Mouse (Mus musculus): Measurements from ENCODE around the gene Rassf7.

Gene Rassf7

GRCm38 (mm10) chr7:141196619-141197282, 18.9 kb upstream of the Rassf7 start:
- no peak for DNase-seq (ENCODE audit: low read depth, low spot score)

DNA sequence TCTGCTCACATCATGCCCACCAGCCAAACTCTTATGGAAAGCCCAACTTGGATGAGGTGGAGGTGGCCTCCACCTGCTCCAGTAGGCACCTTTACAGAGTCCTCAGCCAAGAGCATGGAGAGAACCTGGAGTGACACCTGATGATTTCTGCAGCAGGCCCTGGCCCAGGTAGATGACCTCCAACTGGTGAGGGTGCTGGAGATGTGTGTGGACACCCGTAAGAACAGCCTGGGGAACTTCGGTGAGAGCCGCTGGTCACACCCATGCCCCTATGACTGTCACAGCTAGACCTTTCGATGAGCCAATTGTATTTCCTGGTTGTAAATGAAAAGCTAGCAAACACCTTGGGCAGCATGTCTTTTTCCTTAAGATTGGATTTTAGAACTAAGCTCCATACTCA, 17.5 kb upstream of the Rassf7 start:
- DNase-seq (ENCODE audit: low read depth, low spot score): no peak

- no peak for DNase-seq (ENCODE audit: low read depth, low spot score)
Observed at GRCm38 (mm10) chr7:141204546-141204945, 11.1 kb upstream of the Rassf7 start.

DNA sequence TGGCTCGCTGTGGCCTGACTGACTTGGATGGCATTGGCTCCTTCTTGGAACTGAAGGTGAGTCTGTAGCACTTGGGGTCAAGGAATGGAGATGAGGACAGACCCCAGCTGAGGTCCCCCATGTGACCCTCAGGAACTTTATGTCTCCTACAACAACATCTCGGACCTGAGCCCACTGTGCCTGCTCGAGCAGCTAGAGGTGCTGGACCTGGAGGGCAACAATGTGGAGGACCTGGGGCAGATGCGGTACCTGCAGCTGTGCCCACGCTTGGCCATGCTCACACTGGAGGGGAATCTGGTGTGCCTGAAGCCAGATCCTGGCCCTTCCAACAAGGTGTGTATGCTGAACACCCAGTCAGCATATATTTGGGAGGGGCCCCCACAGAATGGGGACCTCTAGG, 10.2 kb upstream of the Rassf7 start:
- no peak for DNase-seq (ENCODE audit: low read depth, low spot score)

- no peak for DNase-seq (ENCODE audit: low read depth, low spot score)
Observed at GRCm38 (mm10) chr7:141206182-141206937, 9.3 kb upstream of the Rassf7 start.

- DNase-seq (ENCODE audit: low read depth, low spot score): no peak
Observed at GRCm38 (mm10) chr7:141209526-141209925, 6.1 kb upstream of the Rassf7 start.

- no peak for DNase-seq (ENCODE audit: low read depth, low spot score)
Observed at GRCm38 (mm10) chr7:141210137-141210536, 5.5 kb upstream of the Rassf7 start.

GRCm38 (mm10) chr7:141210606-141211131, 5.0 kb upstream of the Rassf7 start:
- no peak for DNase-seq (ENCODE audit: low read depth, low spot score)

- no peak for DNase-seq (ENCODE audit: low read depth, low spot score)
Observed at GRCm38 (mm10) chr7:141213133-141213532, 2.5 kb upstream of the Rassf7 start.

DNA sequence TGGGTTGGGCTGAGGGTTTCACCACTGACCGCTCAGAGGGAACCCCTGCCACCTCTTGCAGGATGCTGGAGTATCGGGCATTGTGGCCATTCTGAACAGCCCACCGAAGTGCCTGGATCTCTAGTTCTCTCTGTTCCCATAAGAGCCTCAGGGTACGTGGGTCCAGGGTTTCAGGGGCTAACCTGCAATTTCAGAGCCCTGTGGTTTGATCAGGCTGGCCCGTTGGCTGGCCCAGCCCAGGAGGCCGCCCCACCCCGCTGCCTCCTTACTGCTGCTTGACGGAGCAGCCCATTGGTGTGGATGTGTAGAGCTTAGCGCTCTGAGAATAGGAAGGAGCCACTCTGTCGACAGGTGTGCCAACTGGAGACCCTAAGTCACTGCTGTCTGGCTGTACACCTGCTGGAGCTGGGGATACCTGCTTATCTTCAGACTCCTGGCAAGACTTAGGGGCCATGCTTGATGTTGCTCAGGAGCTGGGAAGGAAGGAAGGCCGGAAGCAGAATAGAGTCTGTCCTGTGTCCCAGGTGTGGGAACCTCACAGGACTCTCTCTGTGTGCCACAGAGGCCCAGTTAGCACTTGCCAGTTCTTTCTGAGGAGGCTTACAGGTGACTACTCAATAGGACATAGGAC, 1.9 kb upstream of the Rassf7 start, which contains the start of gene Lmntd2:
TSS of gene Lmntd2 (minus strand) at position 476 of the 631 bp plus-strand sequence.
- no peak for DNase-seq (ENCODE audit: low read depth, low spot score)

DNA sequence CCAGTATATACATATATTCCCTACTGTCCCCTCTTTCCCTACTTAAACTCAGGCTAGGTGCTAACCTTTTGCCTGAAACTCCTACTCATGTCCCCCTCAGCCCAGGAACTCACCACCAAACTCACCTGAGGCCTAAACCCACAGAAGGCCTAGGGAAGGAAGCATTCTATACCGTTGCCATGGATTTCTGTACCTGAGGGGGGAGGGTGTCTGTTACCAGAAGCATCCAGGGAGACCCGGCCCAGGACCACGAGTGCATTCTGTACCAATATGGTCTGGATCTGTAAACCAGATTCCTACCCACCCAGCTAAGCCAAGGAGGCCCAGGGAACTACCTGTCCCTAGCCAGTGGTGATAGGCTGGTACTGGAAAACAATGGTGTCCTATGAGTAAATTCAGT, 1.4 kb upstream of the Rassf7 start:
- DNase-seq (ENCODE audit: low read depth, low spot score): no peak

DNA sequence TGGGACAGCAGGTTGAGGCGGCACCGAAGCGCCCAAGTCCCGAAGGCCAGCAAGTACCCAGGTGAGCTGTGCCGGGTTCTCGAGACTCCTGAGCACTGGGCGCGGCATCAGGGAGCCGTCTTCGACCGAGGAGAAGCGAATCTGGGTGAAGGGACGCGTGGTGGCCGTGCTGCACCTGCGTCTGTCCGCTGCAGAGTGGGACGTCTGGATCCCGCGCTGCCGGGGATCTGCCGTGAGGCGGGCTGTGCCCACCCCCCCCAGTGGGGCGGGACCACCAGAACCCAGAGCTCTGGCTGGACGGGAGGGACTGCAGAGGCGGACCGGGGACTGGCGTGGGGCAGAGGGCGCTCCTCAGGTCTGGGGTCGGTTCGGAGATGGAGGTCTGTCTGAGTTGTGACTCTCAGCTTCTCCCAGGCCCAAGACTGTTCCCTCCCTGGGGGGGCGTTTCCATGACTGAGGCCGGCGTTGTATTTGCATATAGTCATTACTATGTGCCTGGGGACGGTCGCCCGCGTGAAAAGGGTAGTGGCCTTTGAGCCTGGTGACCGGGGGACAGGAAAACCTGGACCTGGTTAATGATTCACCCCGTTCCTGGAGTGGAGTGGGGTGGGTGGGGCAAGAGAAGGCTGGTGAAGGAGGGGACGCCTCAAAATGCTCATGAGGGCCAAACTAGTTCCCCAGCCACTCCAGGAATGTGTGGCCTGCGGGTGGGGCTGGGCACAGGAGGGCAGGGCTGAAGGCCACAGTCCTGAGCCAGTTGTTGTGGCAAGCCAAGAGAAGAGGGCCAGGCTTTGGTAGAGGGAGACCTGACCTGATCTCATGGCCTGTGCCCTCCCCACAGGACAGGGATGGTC, 447 bp downstream of the Rassf7 start:
- no peak for DNase-seq (ENCODE audit: low read depth, low spot score)

GRCm38 (mm10) chr7:141216894-141217293, 1.2 kb downstream of the Rassf7 start:
- DNase-seq (ENCODE audit: low read depth, low spot score): no peak

- no peak for DNase-seq (ENCODE audit: low read depth, low spot score)
Observed at GRCm38 (mm10) chr7:141217343-141218013, 1.8 kb downstream of the Rassf7 start.

DNA sequence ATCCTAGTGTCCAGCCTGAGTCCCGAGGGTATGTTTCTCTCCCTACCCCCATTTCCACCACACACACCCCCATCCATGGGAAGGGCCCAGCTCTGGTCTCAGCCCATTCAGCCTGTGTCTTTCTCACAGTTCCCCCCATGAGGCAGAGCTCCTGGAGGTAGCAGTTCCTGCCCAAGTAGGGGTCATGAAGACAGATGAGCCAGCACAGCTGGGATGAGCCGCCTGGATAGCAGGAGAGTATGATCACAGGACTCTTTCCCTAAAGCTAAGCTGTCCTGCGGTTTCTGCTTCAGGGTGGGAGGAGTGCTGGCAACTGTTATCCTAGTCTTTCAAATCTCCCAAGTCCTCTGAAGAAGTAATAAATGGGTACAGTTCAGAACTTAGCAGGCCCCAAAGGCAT, 2.5 kb downstream of the Rassf7 start:
- DNase-seq (ENCODE audit: low read depth, low spot score): no peak

- no peak for DNase-seq (ENCODE audit: low read depth, low spot score)
Observed at GRCm38 (mm10) chr7:141218557-141219133, 3.0 kb downstream of the Rassf7 start.

DNA sequence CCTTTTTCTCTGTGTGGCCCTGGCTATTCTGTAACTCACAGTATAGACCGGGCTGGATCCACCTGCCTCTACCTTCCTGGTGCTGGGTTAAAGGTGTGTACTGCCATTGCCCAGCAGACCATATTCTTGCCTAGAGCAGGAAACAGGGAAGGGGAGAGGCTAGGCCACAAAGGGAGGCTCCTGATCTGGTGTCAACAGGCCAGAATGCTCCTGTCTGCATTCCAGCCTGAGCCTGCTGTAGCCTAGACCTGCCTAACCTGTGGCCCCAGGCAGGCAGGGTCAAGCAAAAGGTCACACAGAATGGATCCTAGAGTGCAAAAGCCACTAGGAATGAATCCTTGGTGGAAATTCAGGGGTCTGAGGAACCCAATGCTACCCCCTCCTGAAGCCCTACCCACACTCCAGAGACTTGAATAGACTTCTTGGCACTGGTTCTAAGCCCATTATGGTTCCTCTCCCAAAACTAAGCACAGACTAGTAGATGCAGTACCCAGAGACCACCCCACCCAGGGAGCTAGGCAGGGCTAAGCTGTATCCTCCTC, 4.0 kb downstream of the Rassf7 start:
- no peak for DNase-seq (ENCODE audit: low read depth, low spot score)

GRCm38 (mm10) chr7:141220377-141220776, 4.7 kb downstream of the Rassf7 start:
- no peak for DNase-seq (ENCODE audit: low read depth, low spot score)

- DNase-seq (ENCODE audit: low read depth, low spot score): peak; percentile 95
Observed at GRCm38 (mm10) chr7:141221249-141222125, 5.8 kb downstream of the Rassf7 start.
